Mouse (Mus musculus): Measurements from ENCODE around the gene Phkg1. TPM values are rescaled to one million over a fixed set of nuclear protein-coding genes. Genes with fewer than 3 reads are reported as not detected.

Gene Phkg1
- polyA plus RNA-seq, 1 experiment from 2014 or later: 0.25 TPM

GRCm38 (mm10) chr5:129856414-129856813 is 41.9 kb downstream of the Phkg1 start:
- Histone ChIP-seq H3K27me3 (ENCODE audit: low read depth, poor library complexity, severe bottlenecking) (no peaks in the 10 kb centered on the region), H3K9me3 (replicated peaks) (no peaks in the 10 kb centered on the region), H3K36me3 (peaks cover 77% of the 10 kb centered on the region), H3K27ac (replicated peaks) (no peak overlapping the region), H3K4me3 (no peak overlapping the region), H3K4me1 (no peaks in the 10 kb centered on the region)
- WGBS: 78% methylated on average over 5 of the region's 5 CpGs
- DNase-seq (ENCODE audit: low spot score): no peak

- Histone ChIP-seq H3K27me3 (ENCODE audit: low read depth, poor library complexity, severe bottlenecking) (no peaks in the 10 kb centered on the region), H3K27ac (replicated peaks) (no peak overlapping the region), H3K4me3 (no peak overlapping the region), H3K9me3 (replicated peaks) (no peaks in the 10 kb centered on the region), H3K36me3 (peaks cover 66% of the 10 kb centered on the region), H3K4me1 (no peaks in the 10 kb centered on the region)
- DNase-seq (ENCODE audit: low spot score): no peak
- 44% methylated on average over 5 of the region's 5 CpGs for WGBS
Measured at GRCm38 (mm10) chr5:129855163-129855562, 43.2 kb downstream of the Phkg1 start.

GRCm38 (mm10) chr5:129847558-129847820 is 50.9 kb downstream of the Phkg1 start:
- peak overlapping the region; percentile 65 for H3K4me3 ChIP-seq
- no peaks in the 10 kb centered on the region for H3K27me3 ChIP-seq (ENCODE audit: low read depth, poor library complexity, severe bottlenecking)
- H3K36me3 ChIP-seq: peaks cover 41% of the 10 kb centered on the region
- H3K4me1 ChIP-seq: peaks cover 11% of the 10 kb centered on the region
- DNase-seq (ENCODE audit: low spot score): no peak
- no peaks in the 10 kb centered on the region for H3K9me3 ChIP-seq (replicated peaks)
- 73% methylated on average over 8 of the region's 8 CpGs for WGBS
- peak overlapping the region; percentile 80 for H3K27ac ChIP-seq (replicated peaks)

- Histone ChIP-seq H3K4me3 (peak within 1 kb of the TSS; percentile 65), H3K9me3 (replicated peaks) (no peaks in the 10 kb centered on the region), H3K27me3 (ENCODE audit: low read depth, poor library complexity, severe bottlenecking) (no peaks in the 10 kb centered on the region), H3K36me3 (peaks cover 40% of the 10 kb centered on the region), H3K4me1 (peaks cover 11% of the 10 kb centered on the region), H3K27ac (replicated peaks) (peak within 1 kb of the TSS; percentile 80)
- DNase-seq (ENCODE audit: low spot score): peak; percentile 96
- 14% methylated on average over 22 of the region's 22 CpGs for WGBS
Measured at GRCm38 (mm10) chr5:129846752-129847557, 51.4 kb downstream of the Phkg1 start, which contains the start of gene Sumf2. Gene Sumf2 (plus strand): TSS chr5:129846986.

GRCm38 (mm10) chr5:129844848-129845247 is 53.5 kb downstream of the Phkg1 start:
- WGBS: 95% methylated on average over 5 of the region's 5 CpGs
- no peak overlapping the region for H3K4me3 ChIP-seq
- no peaks in the 10 kb centered on the region for H3K9me3 ChIP-seq (replicated peaks)
- no peak for DNase-seq (ENCODE audit: low spot score)
- H3K27me3 ChIP-seq (ENCODE audit: low read depth, poor library complexity, severe bottlenecking): no peaks in the 10 kb centered on the region
- no peak overlapping the region for H3K27ac ChIP-seq (replicated peaks)
- H3K4me1 ChIP-seq: peaks cover 11% of the 10 kb centered on the region
- H3K36me3 ChIP-seq: peaks cover 34% of the 10 kb centered on the region

Other genes with a start within 250 kb of the Phkg1 start
- 6.3 and 8.1 TPM in 2 replicates for gene Zfp11, start 228.4 kb downstream of the Phkg1 start, polyA plus RNA-seq (2016; fragmentation: Nextera tagmentation; extraction: Ambion mirVana)
- gene Sept14, start 190.0 kb downstream of the Phkg1 start, polyA plus RNA-seq (2016; fragmentation: Nextera tagmentation; extraction: Ambion mirVana): not detected in 2 replicates
- 181 and 185 TPM in 2 replicates for gene Mrps17, start 183.1 kb downstream of the Phkg1 start, polyA plus RNA-seq (2016; fragmentation: Nextera tagmentation; extraction: Ambion mirVana)
- gene Nipsnap2, start 173.5 kb downstream of the Phkg1 start, polyA plus RNA-seq (2016; fragmentation: Nextera tagmentation; extraction: Ambion mirVana): 76.3 and 86.3 TPM in 2 replicates
- gene Psph, start 111.1 kb downstream of the Phkg1 start, polyA plus RNA-seq (2016; fragmentation: Nextera tagmentation; extraction: Ambion mirVana): 39.7 and 45.4 TPM in 2 replicates
- gene Sumf2, start 51.6 kb downstream of the Phkg1 start, polyA plus RNA-seq (2016; fragmentation: Nextera tagmentation; extraction: Ambion mirVana): 48.8 and 50.5 TPM in 2 replicates
- gene Chchd2, start 11.1 kb downstream of the Phkg1 start, polyA plus RNA-seq (2016; fragmentation: Nextera tagmentation; extraction: Ambion mirVana): 1,024 and 1,060 TPM in 2 replicates
- gene Zbed5, start 2.8 kb downstream of the Phkg1 start, polyA plus RNA-seq (2016; fragmentation: Nextera tagmentation; extraction: Ambion mirVana): 5.1 and 5.3 TPM in 2 replicates
- gene Nupr1l, start 10.0 kb upstream of the Phkg1 start, polyA plus RNA-seq (2016; fragmentation: Nextera tagmentation; extraction: Ambion mirVana): 4.2 and 6.1 TPM in 2 replicates
- 30.9 and 35.5 TPM in 2 replicates for gene Vkorc1l1, start 43.4 kb upstream of the Phkg1 start, polyA plus RNA-seq (2016; fragmentation: Nextera tagmentation; extraction: Ambion mirVana)
- 33.6 and 34.1 TPM in 2 replicates for gene Gusb, start 104.5 kb upstream of the Phkg1 start, polyA plus RNA-seq (2016; fragmentation: Nextera tagmentation; extraction: Ambion mirVana)
- gene Asl, start 130.7 kb upstream of the Phkg1 start, polyA plus RNA-seq (2016; fragmentation: Nextera tagmentation; extraction: Ambion mirVana): 33.3 and 36.0 TPM in 2 replicates
- gene Crcp, start 130.7 kb upstream of the Phkg1 start, polyA plus RNA-seq (2016; fragmentation: Nextera tagmentation; extraction: Ambion mirVana): 63.8 and 65.9 TPM in 2 replicates
- 57.5 and 60.4 TPM in 2 replicates for gene Tpst1, start 174.8 kb upstream of the Phkg1 start, polyA plus RNA-seq (2016; fragmentation: Nextera tagmentation; extraction: Ambion mirVana)
- gene Kctd7, start 246.3 kb upstream of the Phkg1 start, polyA plus RNA-seq (2016; fragmentation: Nextera tagmentation; extraction: Ambion mirVana): 6.3 and 7.2 TPM in 2 replicates